Mouse (Mus musculus): ENCODE measurements around the gene Akap9. TPM values are rescaled to one million over a fixed set of nuclear protein-coding genes. Genes with fewer than 3 reads are reported as not detected.
"Not testable (repeated sequence)": the region's sequence is repeated elsewhere in the genome, so short reads cannot be mapped to it uniquely, and the experiment has no call there.

Akap9 gene
- total RNA-seq (2021): 10 to 100 TPM; 61.6 to 71.8 TPM
- long read RNA-seq, experiment 1, partial matches to known transcripts: 3 of 4 reads
- long read RNA-seq, experiment 1, other reads (novel, unspliced or antisense): 1 of 4 reads
- long read RNA-seq, experiment 2, full-length matches to known transcripts: 1 of 9 reads
- long read RNA-seq, experiment 2, partial matches to known transcripts: 5 of 9 reads
- long read RNA-seq, experiment 2, other reads (novel, unspliced or antisense): 3 of 9 reads

- Histone ChIP-seq H3K4me3 (peak within 1 kb of the TSS; percentile 60), H3K27ac (peak within 1 kb of the TSS; percentile 93)
- TF ChIP-seq CTCF (conservative IDR thresholded peaks at IDR 0.05): no peak
- peak; percentile 18 to 60 for DNase-seq (ENCODE audit: low spot score in 2 of 2)
Observed at GRCm38 (mm10) chr5:3927801-3928689, at the start of gene Akap9. TSS of gene Akap9 (plus strand) at chr5:3928054.

GRCm38 (mm10) chr5:3886862-3887261 is 41.0 kb upstream of the Akap9 start:
- DNase-seq (ENCODE audit: low spot score in 2 of 2); H3K4me3 ChIP-seq; H3K27ac ChIP-seq: not testable (repeated sequence)

- TF ChIP-seq CTCF (conservative IDR thresholded peaks at IDR 0.05): peak; percentile 39
- no peak for DNase-seq (ENCODE audit: low spot score in 2 of 2)
- Histone ChIP-seq H3K27ac (no peak overlapping the region), H3K4me3 (no peak overlapping the region)
Observed at GRCm38 (mm10) chr5:3889201-3889600, 38.7 kb upstream of the Akap9 start.

GRCm38 (mm10) chr5:3893459-3894293 is 34.2 kb upstream of the Akap9 start, which contains the start of gene Mterf1a:
TSS of gene Mterf1a (minus strand) at chr5:3893933.
- TF ChIP-seq CTCF (conservative IDR thresholded peaks at IDR 0.05): peak; percentile 52
- H3K27ac ChIP-seq: not testable (repeated sequence)
- H3K4me3 ChIP-seq: peak within 1 kb of the TSS; percentile 55
- peak; percentile 6 to 12 for DNase-seq (ENCODE audit: low spot score in 2 of 2)

- DNase-seq (ENCODE audit: low spot score in 2 of 2); H3K27ac ChIP-seq: not testable (repeated sequence)
- peak overlapping the region; percentile 37 for H3K4me3 ChIP-seq
Observed at GRCm38 (mm10) chr5:3894294-3894619, 33.6 kb upstream of the Akap9 start.

GRCm38 (mm10) chr5:3905471-3905870 is 22.4 kb upstream of the Akap9 start:
- no peak for DNase-seq (ENCODE audit: low spot score in 2 of 2)
- no peak for TF ChIP-seq CTCF (conservative IDR thresholded peaks at IDR 0.05)
- Histone ChIP-seq H3K27ac (no peak overlapping the region), H3K4me3 (no peak overlapping the region)

- Histone ChIP-seq H3K27ac (no peak overlapping the region), H3K4me3 (no peak overlapping the region)
- no peak for TF ChIP-seq CTCF (conservative IDR thresholded peaks at IDR 0.05)
- no peak for DNase-seq (ENCODE audit: low spot score in 2 of 2)
Observed at GRCm38 (mm10) chr5:3922350-3922749, 5.5 kb upstream of the Akap9 start.

GRCm38 (mm10) chr5:3926666-3927065 is 1.2 kb upstream of the Akap9 start:
- no peak overlapping the region for H3K27ac ChIP-seq

GRCm38 (mm10) chr5:3928690-3929046 is 814 bp downstream of the Akap9 start:
- H3K27ac ChIP-seq: peak overlapping the region; percentile 93
- no peak for TF ChIP-seq CTCF (conservative IDR thresholded peaks at IDR 0.05)
- H3K4me3 ChIP-seq: peak overlapping the region; percentile 60
- DNase-seq (ENCODE audit: low spot score in 2 of 2): no peak

More at GRCm38 (mm10) chr5:3926666-3927065, 1.2 kb upstream of the Akap9 start:
- no peak for TF ChIP-seq CTCF (conservative IDR thresholded peaks at IDR 0.05)
- H3K4me3 ChIP-seq: no peak overlapping the region
- no peak for DNase-seq (ENCODE audit: low spot score in 2 of 2)

- no peak overlapping the region for H3K27ac ChIP-seq
- H3K4me3 ChIP-seq: no peak overlapping the region
- no peak for TF ChIP-seq CTCF (conservative IDR thresholded peaks at IDR 0.05)
- no peak for DNase-seq (ENCODE audit: low spot score in 2 of 2)
Observed at GRCm38 (mm10) chr5:3930760-3931159, 2.9 kb downstream of the Akap9 start.

GRCm38 (mm10) chr5:3931636-3932035 is 3.8 kb downstream of the Akap9 start:
- Histone ChIP-seq H3K4me3 (no peak overlapping the region), H3K27ac (no peak overlapping the region)
- no peak for TF ChIP-seq CTCF (conservative IDR thresholded peaks at IDR 0.05)
- DNase-seq (ENCODE audit: low spot score in 2 of 2): no peak

GRCm38 (mm10) chr5:3933551-3933950 is 5.7 kb downstream of the Akap9 start:
- no peak for DNase-seq (ENCODE audit: low spot score in 2 of 2)
- no peak overlapping the region for H3K27ac ChIP-seq
- TF ChIP-seq CTCF (conservative IDR thresholded peaks at IDR 0.05): no peak
- no peak overlapping the region for H3K4me3 ChIP-seq

GRCm38 (mm10) chr5:3935266-3935665 is 7.4 kb downstream of the Akap9 start:
- no peak for DNase-seq (ENCODE audit: low spot score in 2 of 2)
- Histone ChIP-seq H3K27ac (no peak overlapping the region), H3K4me3 (no peak overlapping the region)
- no peak for TF ChIP-seq CTCF (conservative IDR thresholded peaks at IDR 0.05)
